Mouse (Mus musculus): Measurements from ENCODE around the gene Rhoh.

Gene Rhoh

DNA sequence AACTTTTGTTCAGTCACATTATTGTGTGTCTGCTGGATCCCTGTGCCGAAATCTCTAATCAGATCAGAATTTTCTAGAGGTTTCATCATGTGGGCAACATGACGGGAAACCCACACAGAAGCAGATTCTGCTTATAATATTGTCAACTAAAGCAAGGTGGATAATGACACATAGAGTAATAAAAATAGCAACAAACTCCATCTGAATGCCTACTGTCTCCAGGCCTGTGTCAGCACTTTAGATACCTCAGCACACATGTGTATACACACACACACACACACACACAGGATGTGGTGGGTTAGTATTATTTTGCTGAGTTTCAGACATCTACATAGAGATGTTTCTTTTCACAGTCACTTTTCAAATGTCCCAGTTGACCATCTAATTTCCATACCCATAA, 36.7 kb downstream of the Rhoh start:
- no peak for DNase-seq

DNA sequence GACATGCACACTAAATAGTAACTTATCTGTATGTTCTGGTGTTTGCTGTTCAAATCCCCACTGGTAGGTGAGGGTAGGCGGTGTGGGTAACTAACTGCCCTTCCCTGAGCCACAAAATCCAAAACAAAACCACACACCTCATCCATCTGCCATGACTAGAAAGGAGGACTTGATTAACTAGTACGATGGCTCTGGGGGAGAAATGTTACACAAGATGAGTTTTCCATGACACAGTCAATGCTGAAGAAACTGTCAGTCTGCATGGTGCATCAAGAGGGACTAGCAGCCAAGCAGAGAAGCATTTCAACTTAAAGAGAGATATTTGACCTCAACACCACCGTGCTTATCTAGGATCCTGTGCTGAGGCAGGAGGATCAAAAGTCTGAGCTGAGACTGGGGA, 37.7 kb downstream of the Rhoh start:
- no peak for DNase-seq

DNA sequence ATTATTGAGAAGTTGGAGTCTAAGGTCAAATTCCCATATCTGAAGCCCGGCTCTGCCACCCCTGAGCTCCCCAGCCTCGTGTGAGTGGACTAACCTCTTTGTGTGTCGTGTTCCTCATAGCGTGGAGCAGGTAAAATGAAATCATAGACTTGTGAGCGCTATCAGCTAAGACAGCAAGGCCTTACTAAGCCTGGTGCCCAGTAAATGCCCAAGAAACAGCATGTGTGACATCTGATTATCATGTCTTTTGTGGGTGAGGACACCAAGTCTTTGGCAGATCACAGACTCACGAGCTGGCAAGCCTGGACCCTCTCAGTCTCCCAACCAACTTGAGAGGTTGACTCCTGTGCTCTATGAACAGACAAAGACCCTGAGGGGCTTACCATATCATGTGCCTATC, 39.1 kb downstream of the Rhoh start:
- DNase-seq: no peak

DNA sequence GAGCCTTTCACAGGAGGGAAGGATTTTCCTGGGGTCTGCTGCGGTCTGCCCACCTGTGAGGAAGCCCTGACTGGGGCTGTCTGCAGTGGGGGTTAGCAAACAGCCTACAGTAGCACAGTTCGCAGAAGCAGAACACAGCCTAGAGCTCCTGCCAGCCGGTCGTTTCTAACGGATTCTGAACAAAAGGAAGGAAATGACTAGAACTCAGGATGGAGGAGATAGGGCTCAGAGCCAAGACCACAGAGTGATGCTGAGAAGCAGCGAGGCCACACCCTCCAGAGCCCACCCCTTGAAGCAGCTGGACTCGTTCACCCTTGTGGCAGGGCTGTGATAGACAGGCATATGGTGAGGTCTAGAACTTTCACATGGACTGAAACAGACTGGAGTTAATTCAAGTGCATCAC, 39.9 kb downstream of the Rhoh start:
- no peak for DNase-seq

GRCm38 (mm10) chr5:65901868-65902418, 40.9 kb downstream of the Rhoh start:
- no peak for DNase-seq

DNA sequence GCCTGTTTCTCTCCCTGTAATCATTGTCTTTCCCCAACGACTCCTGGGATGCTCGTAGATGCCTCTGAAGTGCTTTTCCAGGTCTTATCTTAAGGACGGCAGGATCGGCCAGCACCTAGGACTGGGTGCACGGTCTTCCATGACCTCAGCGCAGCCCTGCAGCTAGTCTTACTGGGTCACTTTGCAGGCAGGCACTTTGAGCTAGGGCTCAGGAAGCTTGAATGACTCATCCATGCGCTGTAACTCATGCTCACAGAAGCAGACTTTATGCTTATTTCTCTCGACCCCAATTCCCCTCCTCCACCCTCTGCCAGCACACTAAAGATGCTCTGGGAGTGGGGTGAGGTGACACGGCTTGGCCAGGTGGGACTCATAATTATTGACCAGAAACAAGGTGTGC, 41.8 kb downstream of the Rhoh start:
- no peak for DNase-seq

- DNase-seq: no peak
Observed at GRCm38 (mm10) chr5:65904476-65904875, 43.5 kb downstream of the Rhoh start.

DNA sequence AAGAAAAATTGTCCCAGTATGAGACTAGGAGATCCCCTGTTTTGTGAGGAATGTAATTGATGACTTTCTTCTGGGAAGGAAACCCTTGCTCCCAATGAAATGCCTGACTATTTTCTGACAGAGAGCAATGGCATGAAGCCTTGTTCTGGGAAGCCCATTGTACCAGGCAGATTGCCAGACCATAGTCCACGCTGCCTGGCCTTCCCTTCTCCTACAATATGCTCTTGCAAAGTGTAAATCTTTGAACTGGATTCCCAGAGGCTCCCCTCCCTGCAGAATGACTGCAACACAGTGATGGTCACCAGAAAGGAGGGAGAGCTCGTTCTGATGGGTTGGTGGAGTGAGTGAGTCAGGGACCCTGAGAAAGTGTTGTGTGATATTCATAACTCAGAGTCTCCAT, 47.7 kb downstream of the Rhoh start:
- no peak for DNase-seq

DNA sequence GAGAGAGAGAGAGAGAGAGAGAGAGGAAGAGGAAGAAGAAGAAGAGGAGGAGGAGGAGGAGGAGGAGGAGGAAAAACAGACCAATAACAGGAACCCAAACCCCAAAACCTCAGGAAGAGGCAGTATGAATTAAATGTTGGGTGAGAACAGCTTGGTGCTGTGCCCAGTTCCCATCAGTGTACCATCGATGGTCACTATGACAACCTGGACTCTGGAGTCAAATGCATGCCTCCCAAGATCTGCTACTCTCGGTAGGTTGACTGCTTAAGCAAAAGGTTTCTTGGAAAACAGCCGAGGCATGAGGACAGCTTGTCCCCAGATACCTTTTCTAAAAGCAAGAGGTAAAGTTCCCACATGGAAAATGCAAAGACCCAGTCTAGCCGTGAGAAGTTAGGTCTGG, 48.3 kb downstream of the Rhoh start:
- DNase-seq: no peak

- DNase-seq: no peak
Observed at GRCm38 (mm10) chr5:65910398-65910797, 49.4 kb downstream of the Rhoh start.

GRCm38 (mm10) chr5:65911676-65912075, 50.7 kb downstream of the Rhoh start:
- no peak for DNase-seq

GRCm38 (mm10) chr5:65912201-65912600, 51.2 kb downstream of the Rhoh start:
- no peak for DNase-seq

GRCm38 (mm10) chr5:65913126-65913525, 52.1 kb downstream of the Rhoh start:
- DNase-seq: no peak

- DNase-seq: no peak
Observed at GRCm38 (mm10) chr5:65914342-65914741, 53.3 kb downstream of the Rhoh start.

- DNase-seq: no peak
Observed at GRCm38 (mm10) chr5:65916930-65917329, 55.9 kb downstream of the Rhoh start.

DNA sequence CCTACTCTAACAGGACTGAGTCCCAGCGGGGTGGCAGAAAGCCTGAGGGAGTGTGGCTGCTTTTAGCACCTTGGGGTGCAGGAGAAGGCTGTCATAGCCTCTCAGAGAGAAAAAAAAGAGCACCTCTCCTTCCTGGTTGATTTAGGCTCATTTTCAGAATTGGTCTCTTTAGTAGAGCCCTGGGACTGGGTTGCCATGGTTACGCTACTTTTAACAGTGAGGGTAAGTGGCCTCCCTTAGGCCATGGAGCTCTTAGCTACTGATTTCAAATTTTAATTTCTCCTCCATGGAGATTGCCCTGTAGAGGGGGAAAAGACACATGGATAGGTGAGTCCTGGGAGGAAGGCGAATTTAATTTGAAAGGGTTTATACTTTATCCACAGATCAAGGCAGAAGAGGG, 57.6 kb downstream of the Rhoh start:
- DNase-seq: no peak

- DNase-seq: no peak
Observed at GRCm38 (mm10) chr5:65919326-65919725, 58.3 kb downstream of the Rhoh start.

DNA sequence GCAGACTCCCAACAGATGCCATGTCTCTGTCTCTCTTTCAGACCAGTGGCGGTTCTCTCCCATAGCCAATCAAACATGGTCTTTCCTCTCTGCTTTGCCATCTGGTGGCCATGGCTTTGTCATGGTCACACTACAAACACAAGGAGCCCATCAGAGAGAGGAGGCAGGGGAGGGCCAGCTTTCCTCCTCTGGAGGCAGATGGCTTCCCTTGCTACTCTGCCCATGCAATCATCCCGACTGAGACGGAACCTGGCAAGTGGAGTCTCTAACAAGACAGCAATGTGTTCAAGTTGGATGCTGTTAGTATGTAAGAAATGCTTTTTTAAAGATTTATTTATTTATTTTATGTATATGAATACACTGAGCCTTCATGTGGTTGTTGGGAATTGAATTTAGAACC, 58.9 kb downstream of the Rhoh start:
- DNase-seq: no peak

- DNase-seq: no peak
Observed at GRCm38 (mm10) chr5:65920701-65921426, 59.9 kb downstream of the Rhoh start.

- DNase-seq: no peak
Observed at GRCm38 (mm10) chr5:65921477-65922138, 60.6 kb downstream of the Rhoh start.

DNA sequence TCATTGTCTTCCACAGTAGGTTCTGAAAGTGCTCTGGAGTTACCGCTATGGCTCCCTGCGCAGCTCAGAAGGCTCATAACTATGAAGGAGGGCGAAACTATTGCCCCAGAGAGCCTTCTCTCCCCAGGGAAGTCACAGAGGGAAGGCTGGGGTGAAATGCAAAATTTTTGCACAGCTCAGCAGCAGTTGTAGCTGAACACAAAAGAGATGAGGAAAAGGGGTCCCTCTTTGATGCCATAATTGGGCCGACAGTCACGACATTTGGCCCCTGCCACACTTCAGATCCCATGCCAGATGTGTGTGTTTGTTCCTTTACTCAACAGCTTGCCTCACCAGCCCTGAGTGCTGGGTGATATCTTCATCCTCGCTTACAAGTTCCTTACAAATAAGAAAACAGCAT, 65.7 kb downstream of the Rhoh start:
- DNase-seq: no peak

DNA sequence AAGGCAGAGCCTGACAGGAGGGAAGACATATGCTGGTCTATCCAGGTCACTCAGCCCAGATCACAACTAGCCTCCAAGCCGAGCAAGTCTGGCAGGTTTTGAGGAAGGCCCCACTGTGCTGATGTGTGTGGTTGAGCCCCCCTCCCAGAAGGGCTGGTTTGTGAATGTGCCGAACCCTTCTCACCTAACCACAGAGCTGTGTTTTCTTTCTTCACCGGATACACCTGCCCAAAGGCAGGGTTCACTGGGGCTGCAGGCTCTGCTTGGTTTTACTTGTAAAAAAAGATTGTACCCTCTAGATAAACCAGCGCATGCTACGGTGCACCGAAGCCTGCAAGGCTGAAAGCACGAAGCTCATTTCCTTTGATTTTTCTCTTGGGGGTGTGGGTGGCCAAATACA, 68.1 kb downstream of the Rhoh start:
- no peak for DNase-seq

GRCm38 (mm10) chr5:65930171-65930570, 69.2 kb downstream of the Rhoh start:
- no peak for DNase-seq

GRCm38 (mm10) chr5:65933258-65933657, 72.2 kb downstream of the Rhoh start:
- no peak for DNase-seq

GRCm38 (mm10) chr5:65933764-65934163, 72.8 kb downstream of the Rhoh start:
- no peak for DNase-seq
